Mouse (Mus musculus): ENCODE measurements at regions not wholly inside any gene's neighbourhood (a gene's known extent, or its start where the extent isn't known, plus 50 kb on each side); places are given as distances from the start of the nearest gene placed in this dataset.
A peak's percentile ranks its signal among the peaks of the same experiment; 100 is the strongest.

DNA sequence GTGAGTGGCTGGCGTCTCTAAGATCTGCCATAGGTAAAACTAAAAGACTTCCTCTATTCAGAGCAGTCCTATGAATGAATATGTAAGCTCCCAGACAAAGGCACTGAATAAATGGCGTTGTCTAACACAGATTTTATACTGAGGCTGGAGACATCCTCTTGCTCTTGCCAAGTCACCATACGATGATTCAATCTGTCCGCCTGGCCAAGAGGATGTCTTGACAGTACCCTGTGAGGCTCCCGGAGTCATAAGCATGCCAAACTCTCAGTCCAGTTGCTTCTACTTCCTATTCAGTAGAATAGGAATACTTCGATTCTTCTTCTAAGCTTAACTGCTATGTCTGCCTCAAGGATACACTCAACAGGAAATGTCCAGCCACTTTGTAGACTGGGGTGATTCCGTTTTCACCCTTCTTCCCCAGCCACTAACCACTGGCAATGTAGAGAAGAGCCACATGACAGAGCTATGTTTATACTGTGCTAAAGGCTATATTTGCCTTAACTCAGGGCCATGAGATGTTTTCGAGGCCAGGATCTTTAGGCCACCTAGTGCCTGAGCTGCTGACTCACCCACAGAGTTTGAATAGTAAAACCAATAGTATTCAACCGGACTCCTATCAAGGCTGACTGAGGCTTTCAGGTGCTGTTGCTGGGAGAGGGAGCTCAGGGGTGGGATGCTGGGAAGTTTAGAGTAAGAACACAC is 188.7 kb upstream of the Atp5g3 start:
- DNase-seq (ENCODE audit: low spot score in 2 of 2): no peak

DNA sequence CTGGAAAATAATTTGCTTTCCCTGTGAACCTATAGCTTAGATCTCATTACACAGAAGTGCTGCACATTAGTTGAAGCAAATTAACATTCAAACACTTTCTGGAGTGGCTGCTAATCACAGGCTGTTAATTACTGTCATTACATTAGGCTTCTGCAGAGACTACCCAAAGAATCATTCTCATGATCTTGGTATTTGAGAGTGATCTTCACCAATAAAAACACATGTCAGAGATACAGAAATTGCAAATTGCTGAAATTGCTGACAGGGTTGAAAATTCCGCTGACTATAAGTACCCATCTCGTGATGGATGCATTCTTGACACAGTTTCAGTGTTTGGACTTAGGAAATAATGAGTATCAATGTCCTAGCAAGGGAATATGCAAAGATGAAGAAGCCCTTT is 185.7 kb upstream of the Atp5g3 start:
- DNase-seq (ENCODE audit: low spot score in 2 of 2): no peak

GRCm38 (mm10) chr2:74093494-74093893 is 182.4 kb upstream of the Atp5g3 start:
- DNase-seq (ENCODE audit: low spot score in 2 of 2): no peak

DNA sequence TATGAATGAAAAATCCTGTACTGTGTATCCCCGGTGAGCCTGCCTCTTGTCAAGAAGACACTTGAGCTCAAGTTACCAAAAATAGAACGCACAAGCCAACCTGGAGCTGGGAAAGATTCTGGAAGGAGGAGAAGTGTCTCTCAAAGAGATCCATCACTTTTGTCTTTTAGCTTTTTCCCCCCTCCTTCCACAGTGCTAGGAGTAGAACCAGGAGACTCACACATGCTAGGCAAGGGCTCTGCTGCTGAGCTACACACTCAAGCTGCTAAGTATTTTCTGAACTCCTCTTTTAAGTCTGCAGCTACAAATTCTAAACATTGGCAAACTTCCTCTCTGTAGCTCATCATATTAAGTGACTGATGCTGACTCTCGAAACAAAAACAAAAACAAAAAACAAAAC is 176.2 kb upstream of the Atp5g3 start:
- DNase-seq (ENCODE audit: low spot score in 2 of 2): no peak

DNA sequence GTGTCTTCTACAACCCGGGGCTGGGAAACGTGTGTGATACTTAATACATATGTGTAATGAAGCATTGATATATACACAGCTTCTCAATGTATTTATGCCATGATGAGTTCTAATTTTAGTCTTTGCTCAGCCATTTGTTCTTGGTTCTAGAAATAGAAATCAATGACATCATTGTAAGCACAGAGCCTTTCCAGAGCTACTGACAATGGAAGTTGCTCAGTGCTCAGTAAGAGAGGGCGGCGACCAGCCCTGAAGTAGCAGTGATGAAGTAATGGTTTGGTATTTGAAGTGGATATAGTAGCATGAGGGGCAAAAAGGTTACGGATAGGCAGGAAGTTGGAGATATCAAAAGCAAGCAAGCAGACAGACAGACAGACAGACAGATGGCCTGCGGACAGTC is 173.8 kb upstream of the Atp5g3 start:
- DNase-seq (ENCODE audit: low spot score in 2 of 2): no peak

- DNase-seq (ENCODE audit: low spot score in 2 of 2): no peak
Measured at GRCm38 (mm10) chr2:74076774-74077173, 165.6 kb upstream of the Atp5g3 start.

GRCm38 (mm10) chr2:74075566-74075965 is 164.4 kb upstream of the Atp5g3 start:
- DNase-seq (ENCODE audit: low spot score in 2 of 2): no peak

DNA sequence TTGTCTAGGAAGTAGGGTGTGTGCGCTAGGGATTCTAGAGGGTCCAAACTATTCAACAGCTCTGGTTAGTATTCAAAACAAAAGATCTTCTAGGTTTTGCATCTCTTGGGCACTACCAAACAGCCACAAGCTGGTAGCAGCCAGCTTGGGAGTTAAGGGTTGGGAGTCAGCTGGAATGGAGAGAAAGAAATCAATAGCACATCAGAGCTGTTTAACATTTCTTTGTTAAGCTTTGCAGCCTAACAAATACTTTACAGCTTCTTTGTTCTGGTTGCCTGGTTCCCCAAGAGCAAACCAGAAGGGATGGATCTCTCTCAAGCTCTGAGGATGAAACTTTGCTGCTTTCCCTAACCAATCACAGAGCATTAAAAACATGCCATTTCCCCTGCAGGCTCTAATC is 162.3 kb upstream of the Atp5g3 start:
- DNase-seq (ENCODE audit: low spot score in 2 of 2): no peak

DNA sequence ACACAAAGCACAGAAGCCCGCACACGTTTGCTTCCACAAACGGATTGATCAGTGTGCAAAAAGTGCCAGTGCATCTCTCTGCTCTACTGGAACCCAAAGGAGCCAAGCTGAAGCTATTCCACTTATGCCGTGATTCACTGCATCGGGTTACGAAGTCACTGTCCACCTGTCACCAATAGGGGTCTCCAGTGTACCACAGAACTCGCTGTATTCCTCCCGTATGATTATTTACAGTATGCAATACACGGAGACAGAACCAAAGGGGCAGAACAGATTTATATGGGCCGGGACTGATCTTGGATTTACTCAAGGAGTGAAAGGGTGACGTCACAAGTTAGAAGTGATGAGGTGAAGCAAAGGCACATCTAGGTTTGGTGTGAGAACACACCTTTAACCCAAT is 155.5 kb upstream of the Atp5g3 start:
- DNase-seq (ENCODE audit: low spot score in 2 of 2): peak in 1 of 2 experiments; percentile 26

GRCm38 (mm10) chr2:74064369-74064768 is 153.2 kb upstream of the Atp5g3 start:
- DNase-seq (ENCODE audit: low spot score in 2 of 2): no peak

DNA sequence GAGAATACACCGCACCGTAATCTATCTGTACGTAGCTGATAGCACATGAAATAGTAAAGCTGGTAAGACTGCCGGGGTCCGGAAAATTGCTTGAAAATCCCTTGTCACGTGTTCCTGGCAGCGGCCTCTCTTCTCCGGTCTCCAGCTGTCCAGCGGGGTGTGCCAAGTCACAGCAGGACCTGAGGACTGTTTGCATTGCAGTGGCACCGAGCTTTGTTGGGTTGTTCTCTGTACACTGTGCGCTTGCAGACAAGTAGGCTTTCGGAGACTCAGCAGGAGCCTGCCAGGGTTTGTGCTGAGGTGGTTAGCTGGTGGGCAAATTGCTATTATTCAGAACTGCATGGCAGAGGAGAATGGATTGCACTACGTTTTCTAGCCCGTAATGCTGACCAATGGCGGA is 152.7 kb upstream of the Atp5g3 start:
- no peak for DNase-seq (ENCODE audit: low spot score in 2 of 2)

DNA sequence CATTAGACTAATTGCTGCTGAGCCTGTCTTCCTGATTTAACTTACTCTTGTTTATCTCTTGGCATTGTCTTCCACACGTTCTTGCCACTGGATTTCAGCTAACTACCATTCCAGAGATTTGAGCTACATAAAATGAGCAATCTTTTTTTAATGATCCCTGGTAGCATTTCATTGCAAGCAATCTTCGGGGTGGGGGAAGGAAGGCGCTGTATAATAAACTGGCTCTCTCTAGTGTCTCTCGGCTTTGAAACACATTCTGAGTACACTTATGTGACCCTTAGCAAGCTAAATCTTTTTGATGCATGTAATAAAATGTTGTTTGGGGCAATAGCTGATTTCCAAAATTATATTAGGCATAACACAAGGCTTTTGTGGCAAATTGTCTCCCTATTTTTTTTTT is 152.2 kb upstream of the Atp5g3 start:
- DNase-seq (ENCODE audit: low spot score in 2 of 2): no peak

DNA sequence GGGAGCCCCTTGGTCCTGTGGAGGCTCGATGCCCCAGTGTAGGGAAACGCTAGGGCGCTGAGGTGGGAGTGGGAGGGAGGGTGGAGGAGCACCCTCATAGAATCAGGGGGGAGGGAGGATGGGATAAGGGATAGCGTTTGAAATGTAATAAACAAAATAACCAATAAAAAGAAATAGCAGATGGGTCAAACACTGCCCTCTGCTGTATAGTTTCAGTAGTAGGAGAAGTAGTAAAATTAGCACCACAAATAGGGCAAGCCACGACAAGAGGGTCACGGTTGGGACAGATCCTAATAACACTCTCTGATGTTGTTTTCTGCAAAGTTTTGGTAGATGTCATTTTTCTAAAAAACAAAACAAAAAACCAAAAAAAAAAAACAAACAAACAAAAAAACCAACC is 131.3 kb upstream of the Atp5g3 start:
- DNase-seq (ENCODE audit: low spot score in 2 of 2): no peak

DNA sequence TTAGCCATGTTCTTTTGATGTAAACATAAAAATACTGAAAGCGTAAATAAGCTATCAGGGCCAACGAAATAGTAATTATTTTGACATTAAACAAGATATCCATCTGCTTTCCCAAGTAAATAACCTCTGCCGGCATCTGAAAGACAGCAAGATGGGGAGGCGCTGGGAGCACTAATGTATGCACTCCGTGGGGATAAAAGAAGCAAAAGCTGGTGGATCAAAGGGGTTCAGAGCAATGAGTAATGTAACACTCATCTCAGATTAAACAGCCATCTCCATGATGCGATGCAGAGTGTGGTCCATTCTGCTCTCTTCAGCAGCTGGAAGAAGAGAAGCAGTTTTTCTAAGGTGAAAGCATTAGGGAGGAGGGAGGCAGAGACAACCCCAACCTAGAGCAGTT is 128.5 kb upstream of the Atp5g3 start:
- DNase-seq (ENCODE audit: low spot score in 2 of 2): no peak

DNA sequence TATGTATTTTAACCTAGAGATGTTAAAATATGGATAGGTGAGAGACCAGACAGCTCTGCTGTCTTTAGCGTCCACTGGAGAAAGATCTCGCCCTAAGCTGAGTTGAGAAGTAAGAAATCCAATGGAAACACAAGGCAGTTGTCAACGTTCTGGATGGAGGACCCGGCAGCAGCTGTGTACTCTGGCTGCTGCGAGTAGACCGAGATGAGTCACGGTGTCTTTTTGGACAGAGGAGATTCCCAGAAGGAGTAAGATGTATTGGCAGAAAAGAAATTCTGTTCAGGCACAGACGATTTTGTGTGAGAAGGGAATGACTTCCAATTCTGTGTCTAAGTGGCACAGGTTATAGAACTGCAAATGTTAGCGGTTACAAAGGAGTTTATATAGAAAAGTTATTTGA is 124.9 kb upstream of the Atp5g3 start:
- DNase-seq (ENCODE audit: low spot score in 2 of 2): no peak

DNA sequence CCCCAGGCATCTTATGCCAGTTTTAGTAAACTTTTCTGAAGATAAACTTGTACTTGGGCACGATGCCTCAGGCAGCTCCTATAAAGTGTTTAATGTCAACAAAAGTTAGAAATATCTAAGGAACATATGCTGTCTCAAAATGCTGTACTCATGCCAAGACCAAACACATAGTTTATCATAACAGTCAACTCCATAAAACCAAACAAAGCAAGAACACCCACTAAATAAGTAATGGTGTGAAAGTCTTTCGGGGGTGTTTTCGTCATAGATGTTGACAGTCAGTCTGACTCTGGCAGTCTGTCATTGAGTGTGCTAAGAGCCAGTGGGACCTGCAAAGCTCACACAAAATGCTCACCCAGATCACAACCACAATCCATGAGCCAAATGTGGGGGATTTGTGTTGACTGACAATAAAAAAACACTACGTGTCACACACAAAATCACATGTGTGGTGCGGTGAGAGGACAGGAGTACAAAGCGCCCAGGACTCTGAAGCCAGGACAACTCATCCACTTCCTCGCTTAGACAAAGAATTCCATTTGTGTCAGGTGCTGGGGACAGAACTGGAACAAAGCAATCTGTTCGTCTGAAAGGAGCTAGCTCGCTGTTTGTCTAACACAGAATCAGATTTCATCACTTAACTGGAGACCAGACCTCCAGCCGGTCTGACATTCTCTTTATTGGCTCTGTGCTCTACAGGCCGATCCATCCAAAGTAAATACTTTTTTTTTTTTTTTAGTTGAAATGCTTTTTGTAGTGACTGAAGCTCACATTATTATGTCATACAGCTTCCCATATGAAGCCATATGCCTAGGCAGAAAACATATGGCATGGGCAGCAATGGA is 121.3 kb upstream of the Atp5g3 start:
- DNase-seq (ENCODE audit: low spot score in 2 of 2): no peak

GRCm38 (mm10) chr2:74029938-74030337 is 118.8 kb upstream of the Atp5g3 start:
- DNase-seq (ENCODE audit: low spot score in 2 of 2): no peak

DNA sequence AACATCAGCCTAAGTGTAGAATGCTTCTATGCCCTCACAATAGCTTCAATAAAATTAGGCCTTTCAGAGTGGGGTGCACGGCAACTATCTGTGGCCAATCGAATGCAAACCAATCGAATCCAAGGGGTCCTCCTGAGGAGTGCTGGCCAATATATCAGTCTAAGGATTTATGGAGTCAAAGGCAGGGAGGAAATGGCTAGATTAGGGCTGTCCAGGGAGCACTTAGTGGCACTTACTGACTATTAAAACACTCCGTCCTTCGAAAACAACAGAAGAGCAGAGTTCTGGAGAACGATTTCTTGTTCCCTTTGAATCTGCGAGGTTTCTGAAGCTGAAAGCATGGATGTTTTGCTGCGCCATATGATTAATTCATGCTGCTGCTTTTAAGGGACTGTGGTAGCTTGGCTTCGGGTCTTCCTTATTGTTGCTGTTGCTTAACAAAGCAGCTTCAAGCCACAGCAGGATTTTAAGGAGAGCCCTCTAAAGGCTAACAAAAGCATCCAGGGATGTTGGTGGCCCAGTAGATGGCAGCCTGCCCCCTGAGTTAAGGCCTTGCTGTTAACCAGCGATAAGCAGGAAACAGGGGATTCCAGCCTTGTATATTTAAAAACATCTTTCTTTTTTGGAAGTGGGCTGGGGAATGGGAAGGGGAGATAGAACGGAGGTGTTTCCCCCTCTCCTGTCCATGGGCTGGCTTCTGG is 116.4 kb upstream of the Atp5g3 start:
- DNase-seq (ENCODE audit: low spot score in 2 of 2): no peak

DNA sequence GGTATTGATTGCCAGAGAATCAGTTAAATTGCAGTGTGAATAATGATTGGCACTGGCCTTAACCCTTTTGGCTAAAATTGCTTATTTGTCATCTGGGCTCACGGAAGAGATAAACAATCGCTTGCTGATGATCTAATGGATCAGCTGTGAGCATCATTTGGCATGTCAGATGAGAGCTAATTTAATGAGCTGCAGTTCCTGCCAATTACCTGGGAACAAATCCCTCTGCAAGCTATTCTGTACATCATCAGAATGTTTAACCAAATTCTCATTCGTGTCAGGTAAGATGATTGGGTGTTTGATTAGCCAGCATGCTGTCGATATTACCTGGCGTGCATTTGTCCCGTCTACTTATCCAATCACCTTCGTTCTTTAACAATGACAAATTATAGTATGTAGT is 104.0 kb upstream of the Atp5g3 start:
- DNase-seq (ENCODE audit: low spot score in 2 of 2): no peak

DNA sequence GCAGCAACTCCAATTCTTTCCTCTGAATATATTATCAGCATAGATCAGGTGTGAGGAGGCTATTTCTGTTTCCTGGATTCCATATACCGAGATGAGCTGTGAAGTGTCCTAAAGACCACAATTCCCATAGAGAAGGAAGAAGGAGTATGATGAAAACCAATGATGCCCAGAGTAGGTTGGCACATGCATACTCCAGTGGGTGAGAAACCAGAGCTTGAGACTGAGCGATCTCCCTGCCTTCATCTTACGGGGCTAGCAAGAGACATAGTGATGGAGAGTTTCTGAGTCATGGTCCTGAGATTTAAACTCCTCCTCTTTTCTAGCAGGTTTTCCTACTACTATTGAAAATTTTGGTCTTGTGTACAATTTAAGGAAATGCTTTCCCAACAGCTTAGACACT is 103.1 kb upstream of the Atp5g3 start:
- no peak for DNase-seq (ENCODE audit: low spot score in 2 of 2)

DNA sequence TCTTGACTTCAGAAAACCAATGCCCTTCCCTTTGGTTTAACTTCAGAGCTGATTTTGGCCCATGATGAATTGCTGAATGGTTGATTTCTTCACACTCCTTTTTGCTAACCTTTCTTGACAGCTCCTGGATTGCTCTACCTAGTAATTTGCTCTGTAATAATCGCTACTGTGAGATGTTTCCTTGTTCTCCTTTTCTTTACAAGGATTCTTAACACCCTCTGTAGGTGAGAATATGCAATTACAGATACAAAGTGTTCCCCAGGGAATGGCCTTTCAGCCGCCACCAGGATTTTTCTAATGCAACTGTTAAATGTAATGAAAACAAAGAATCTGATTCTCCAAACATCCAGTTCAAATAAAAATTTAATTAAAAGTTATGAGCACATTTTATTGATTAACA is 87.4 kb upstream of the Atp5g3 start:
- no peak for DNase-seq (ENCODE audit: low spot score in 2 of 2)

DNA sequence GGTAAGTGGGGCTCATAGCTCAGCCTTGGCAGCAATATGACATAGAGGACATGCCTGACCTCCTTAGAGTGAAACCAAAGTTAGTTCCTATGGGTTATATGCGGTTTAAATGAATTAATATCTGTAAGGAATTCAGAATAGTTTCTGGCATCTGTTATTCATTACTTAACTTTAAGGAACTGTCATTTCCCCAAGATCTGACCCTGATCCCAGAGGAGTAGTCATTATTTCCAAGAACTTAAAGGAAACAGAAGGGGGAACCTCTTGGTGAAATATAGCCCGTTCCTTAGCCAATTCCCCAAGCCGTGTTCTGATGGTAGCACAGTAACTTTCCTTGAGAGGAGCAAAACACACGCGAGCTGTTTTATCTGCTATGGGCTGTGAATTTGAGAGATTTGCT is 85.9 kb upstream of the Atp5g3 start:
- no peak for DNase-seq (ENCODE audit: low spot score in 2 of 2)

DNA sequence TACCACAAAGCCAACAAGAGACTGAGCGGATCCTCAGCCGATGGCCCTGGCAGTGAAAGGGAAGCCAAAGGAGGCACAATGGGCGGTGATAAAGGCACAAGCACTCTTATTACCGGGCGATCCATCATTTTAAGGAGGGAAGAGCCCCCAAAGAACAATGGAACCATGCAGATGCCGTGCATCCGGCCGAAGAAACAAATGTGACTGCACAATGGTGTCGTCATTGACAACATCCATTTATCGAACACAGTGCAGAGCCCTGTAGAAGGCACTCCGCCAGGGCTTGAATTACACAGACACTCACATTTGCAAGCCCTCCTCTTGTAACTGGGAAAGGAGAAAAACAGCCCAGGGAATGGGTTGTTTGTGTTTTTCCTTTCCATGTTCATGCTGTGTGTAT is 80.7 kb upstream of the Atp5g3 start:
- DNase-seq (ENCODE audit: low spot score in 2 of 2): no peak

Data from spleen, postnatal 10 days (tissue).